In the genomic region with DNA sequence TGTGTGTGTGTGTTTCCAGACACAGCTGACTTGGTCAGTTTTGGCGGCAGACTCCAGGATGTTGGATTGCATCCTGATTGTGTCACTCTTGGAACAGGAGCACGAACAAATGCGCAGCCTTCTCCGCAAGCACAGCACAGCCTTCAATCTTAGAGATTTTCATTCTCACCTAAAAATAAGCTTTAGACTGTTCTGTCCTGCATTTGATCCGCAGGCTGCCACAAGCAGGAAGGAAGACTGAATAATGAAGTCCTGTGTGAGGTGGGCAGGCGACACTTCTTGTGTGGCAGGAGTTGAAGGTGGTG, we compare ENCODE assay signal across 12 mouse cellular contexts. TPM values are rescaled to one million over a fixed set of nuclear protein-coding genes. Genes with fewer than 3 reads are reported as not detected.
DNase-seq lines count a peak whose midpoint lies in the region; ATAC-seq and TF ChIP-seq lines count a peak whose summit lies in the region.
"Had no signal": no experiment of that assay in that cellular context is flagged by ENCODE, and none has a peak within 500 bp of the region (broad histone marks: within the 10 kb centered on the region; RNA-seq: fewer than 3 reads in every experiment).

No protein-coding gene starts in this region.

- H3K27ac ChIP-seq in kidney, embryonic 14.5 days (ENCODE audit: low read depth, low read length): no peak overlapping the region
- H3K27ac ChIP-seq in limb, embryonic 15.5 days: peak overlapping the region; percentile 69; the same call in 1 of the 2 replicates
- no peak overlapping the region for H3K27ac ChIP-seq in hindbrain, embryonic 11.5 days (ENCODE audit: low read depth, low read length)
- H3K27ac ChIP-seq: macrophage had no signal

- 58% methylated on average over 6 of the region's 6 CpGs for WGBS in kidney, embryonic 14.5 days
- WGBS in limb, embryonic 15.5 days: 51% methylated on average over 6 of the region's 6 CpGs
- 75% methylated on average over 6 of the region's 6 CpGs for WGBS in hindbrain, embryonic 11.5 days

- no peaks in the 10 kb centered on the region for H3K4me1 ChIP-seq in kidney, embryonic 14.5 days (ENCODE audit: control insufficient read depth, insufficient read depth, low read length)
- peaks cover 50% of the 10 kb centered on the region for H3K4me1 ChIP-seq in limb, embryonic 15.5 days
- no peaks in the 10 kb centered on the region for H3K4me1 ChIP-seq in hindbrain, embryonic 11.5 days (replicated peaks; ENCODE audit: control insufficient read depth, insufficient read depth, low read length)

- H3K9ac ChIP-seq in kidney, embryonic 14.5 days (ENCODE audit: low read depth, low read length): no peak overlapping the region
- H3K9ac ChIP-seq in limb, embryonic 15.5 days: no peak overlapping the region
- H3K9ac ChIP-seq in hindbrain, embryonic 11.5 days (ENCODE audit: low read depth, low read length): no peak overlapping the region

- TF ChIP-seq POLR2A in brain, embryonic 14.5 days (IDR thresholded peaks at IDR 0.05; ENCODE audit: borderline replicate concordance, extremely low read depth, insufficient read depth, insufficient read length, poor library complexity, severe bottlenecking): no peak

- H3K36me3 ChIP-seq in kidney, embryonic 14.5 days (ENCODE audit: control insufficient read depth, insufficient read depth, low read length): peaks cover 6% of the 10 kb centered on the region
- peaks cover 22% of the 10 kb centered on the region for H3K36me3 ChIP-seq in limb, embryonic 15.5 days
- H3K36me3 ChIP-seq in hindbrain, embryonic 11.5 days (ENCODE audit: control insufficient read depth, insufficient read depth, low read length): no peaks in the 10 kb centered on the region; the same call in 1 of the 2 replicates

- H3K27me3 ChIP-seq in kidney, embryonic 14.5 days (ENCODE audit: control insufficient read depth, insufficient read depth, low read length): no peaks in the 10 kb centered on the region
- no peaks in the 10 kb centered on the region for H3K27me3 ChIP-seq in limb, embryonic 15.5 days
- H3K27me3 ChIP-seq in hindbrain, embryonic 11.5 days (ENCODE audit: control insufficient read depth, insufficient read depth, low read length): no peaks in the 10 kb centered on the region

- no peak overlapping the region for H3K4me2 ChIP-seq in kidney, embryonic 14.5 days (replicated peaks; ENCODE audit: low read depth, low read length)
- no peak overlapping the region for H3K4me2 ChIP-seq in limb, embryonic 15.5 days
- no peak overlapping the region for H3K4me2 ChIP-seq in hindbrain, embryonic 11.5 days (replicated peaks; ENCODE audit: low read depth, low read length)

- peak; percentile 69 for DNase-seq in kidney, postnatal 10 days
- peak; percentile 31 for DNase-seq in brain, embryonic 14.5 days (ENCODE audit: low read depth)
- DNase-seq in gastrocnemius, postnatal 25 days: peak; percentile 73
- DNase-seq in hindbrain, embryonic 11.5 days (ENCODE audit: low spot score): no peak
- DNase-seq in Muller cell, postnatal 12 days (ENCODE audit: inconsistent ontology term): no peak

- H3K4me3 ChIP-seq in kidney, embryonic 14.5 days (ENCODE audit: low read length): no peak overlapping the region
- H3K4me3 ChIP-seq in limb, embryonic 15.5 days: no peak overlapping the region
- no peak overlapping the region for H3K4me3 ChIP-seq in hindbrain, embryonic 11.5 days (ENCODE audit: low read depth, low read length)
- H3K4me3 ChIP-seq: erythroblast, embryonic 14.5 days had no signal

- H3K9me3 ChIP-seq in kidney, embryonic 14.5 days (ENCODE audit: control insufficient read depth, low read length): no peaks in the 10 kb centered on the region
- no peaks in the 10 kb centered on the region for H3K9me3 ChIP-seq in limb, embryonic 15.5 days
- no peaks in the 10 kb centered on the region for H3K9me3 ChIP-seq in hindbrain, embryonic 11.5 days (ENCODE audit: control insufficient read depth, low read length)

- no peak for TF ChIP-seq CTCF in brain, embryonic 14.5 days (IDR thresholded peaks at IDR 0.05; ENCODE audit: borderline replicate concordance, extremely low read depth, insufficient read depth, insufficient read length)

- ATAC-seq in kidney, embryonic 14.5 days (ENCODE audit: low FRiP score, low TSS enrichment): no peak
- no peak for ATAC-seq in limb, embryonic 15.5 days (ENCODE audit: insufficient number of reproducible peaks, low FRiP score, low TSS enrichment, low read depth)
- no peak for ATAC-seq in megakaryocyte progenitor cell, adult 5-6 weeks (replicated peaks; ENCODE audit: poor library complexity)
- ATAC-seq in hindbrain, embryonic 11.5 days (ENCODE audit: low FRiP score): no peak

RNA-seq across cellular contexts. Expression of a gene that starts 10.1 kb away (rescaled TPM):
- polyA plus RNA-seq in kidney, embryonic 14.5 days (2014; fragmentation: Nextera tagmentation; extraction: Ambion mirVana): 13.7 and 21.3 TPM in 2 replicates
- 36.5 and 38.4 TPM in 2 replicates for polyA plus RNA-seq in brain, embryonic 14.5 days (2012; rRNA removed)
- 10 to 100 TPM; 14.5 to 16.8 TPM for total RNA-seq in gastrocnemius, postnatal 25 days (2021)
- polyA plus RNA-seq in limb, embryonic 15.5 days (2015; fragmentation: Nextera tagmentation; extraction: Ambion mirVana): 54.9 and 55.4 TPM in 2 replicates
- total RNA-seq in megakaryocyte progenitor cell, adult 5-6 weeks (2015): 15.5 and 27.3 TPM in 2 replicates
- total RNA-seq in megakaryocyte progenitor cell, adult 5-6 weeks (2017): 11.0 and 24.6 TPM in 2 replicates
- polyA plus RNA-seq in hindbrain, embryonic 11.5 days (2014; fragmentation: Nextera tagmentation; extraction: Ambion mirVana): 13.5 and 15.8 TPM in 2 replicates

RNA-seq across cellular contexts. Expression of a gene that starts 38.0 kb away (rescaled TPM):
- polyA plus RNA-seq in kidney, embryonic 14.5 days (2014; fragmentation: Nextera tagmentation; extraction: Ambion mirVana): 65.3 and 71.0 TPM in 2 replicates
- polyA plus RNA-seq in brain, embryonic 14.5 days (2012; rRNA removed): 79.4 and 100 TPM in 2 replicates
- 1 to 10 TPM; 4.0 to 5.3 TPM for total RNA-seq in gastrocnemius, postnatal 25 days (2021)
- polyA plus RNA-seq in limb, embryonic 15.5 days (2015; fragmentation: Nextera tagmentation; extraction: Ambion mirVana): 69.2 and 82.2 TPM in 2 replicates
- 3.9 TPM in 2 replicates for total RNA-seq in megakaryocyte progenitor cell, adult 5-6 weeks (2015)
- total RNA-seq in megakaryocyte progenitor cell, adult 5-6 weeks (2017): 6.2 and 9.1 TPM in 2 replicates
- 106 and 118 TPM in 2 replicates for polyA plus RNA-seq in hindbrain, embryonic 11.5 days (2014; fragmentation: Nextera tagmentation; extraction: Ambion mirVana)

RNA-seq across cellular contexts. Expression of a gene that starts 49.1 kb away (rescaled TPM):
- 0.09 and 0.14 TPM in 2 replicates for polyA plus RNA-seq in kidney, embryonic 14.5 days (2014; fragmentation: Nextera tagmentation; extraction: Ambion mirVana)
- polyA plus RNA-seq in brain, embryonic 14.5 days (2012; rRNA removed): 1.1 and 1.6 TPM in 2 replicates
- total RNA-seq in gastrocnemius, postnatal 25 days (2021): under 1 TPM; 0.08 TPM
- 0.21 and 0.28 TPM in 2 replicates for polyA plus RNA-seq in limb, embryonic 15.5 days (2015; fragmentation: Nextera tagmentation; extraction: Ambion mirVana)
- total RNA-seq in megakaryocyte progenitor cell, adult 5-6 weeks (2015): 0.73 and 0.79 TPM in 2 replicates
- 0.29 and 0.91 TPM in 2 replicates for total RNA-seq in megakaryocyte progenitor cell, adult 5-6 weeks (2017)
- polyA plus RNA-seq in hindbrain, embryonic 11.5 days (2014; fragmentation: Nextera tagmentation; extraction: Ambion mirVana): 0.06 and 0.25 TPM in 2 replicates
- total RNA-seq: MEL had no signal
- polyA plus RNA-seq: macrophage had no signal

RNA-seq across cellular contexts. Expression of a gene that starts 49.2 kb away (rescaled TPM):
- polyA plus RNA-seq in kidney, embryonic 14.5 days (2014; fragmentation: Nextera tagmentation; extraction: Ambion mirVana): not detected in 2 replicates
- polyA plus RNA-seq in brain, embryonic 14.5 days (2012; rRNA removed): not detected in 2 replicates
- total RNA-seq in gastrocnemius, postnatal 25 days (2021): not detected
- polyA plus RNA-seq in limb, embryonic 15.5 days (2015; fragmentation: Nextera tagmentation; extraction: Ambion mirVana): not detected in 2 replicates
- not detected in 2 replicates for total RNA-seq in megakaryocyte progenitor cell, adult 5-6 weeks (2015)
- not detected in 2 replicates for total RNA-seq in megakaryocyte progenitor cell, adult 5-6 weeks (2017)
- not detected in 2 replicates for polyA plus RNA-seq in hindbrain, embryonic 11.5 days (2014; fragmentation: Nextera tagmentation; extraction: Ambion mirVana)
- total RNA-seq: MEL had no signal
- polyA plus RNA-seq: erythroblast, embryonic 14.5 days; macrophage; testis, adult 2 months had no signal

RNA-seq across cellular contexts. Expression of a gene that starts 58.9 kb away (rescaled TPM):
- polyA plus RNA-seq in kidney, embryonic 14.5 days (2014; fragmentation: Nextera tagmentation; extraction: Ambion mirVana): not detected in 2 replicates
- polyA plus RNA-seq in brain, embryonic 14.5 days (2012; rRNA removed): not detected in 2 replicates
- not detected for total RNA-seq in gastrocnemius, postnatal 25 days (2021)
- polyA plus RNA-seq in limb, embryonic 15.5 days (2015; fragmentation: Nextera tagmentation; extraction: Ambion mirVana): not detected in 2 replicates
- not detected in 2 replicates for total RNA-seq in megakaryocyte progenitor cell, adult 5-6 weeks (2015)
- not detected in 2 replicates for total RNA-seq in megakaryocyte progenitor cell, adult 5-6 weeks (2017)
- polyA plus RNA-seq in hindbrain, embryonic 11.5 days (2014; fragmentation: Nextera tagmentation; extraction: Ambion mirVana): not detected in 2 replicates
- total RNA-seq: MEL had no signal
- polyA plus RNA-seq: erythroblast, embryonic 14.5 days; macrophage had no signal

Comparison
In these comparisons a context has a peak if more than half of its experiments do, and no peak if none do; other contexts are left out.
1. DNase-seq: peak in kidney, postnatal 10 days (single experiment), brain, embryonic 14.5 days (single experiment) and gastrocnemius, postnatal 25 days (single experiment); none in hindbrain, embryonic 11.5 days (single experiment) and Muller cell, postnatal 12 days (single experiment).